1 mouse cellular context compared by ENCODE assay signal in the genomic region with DNA sequence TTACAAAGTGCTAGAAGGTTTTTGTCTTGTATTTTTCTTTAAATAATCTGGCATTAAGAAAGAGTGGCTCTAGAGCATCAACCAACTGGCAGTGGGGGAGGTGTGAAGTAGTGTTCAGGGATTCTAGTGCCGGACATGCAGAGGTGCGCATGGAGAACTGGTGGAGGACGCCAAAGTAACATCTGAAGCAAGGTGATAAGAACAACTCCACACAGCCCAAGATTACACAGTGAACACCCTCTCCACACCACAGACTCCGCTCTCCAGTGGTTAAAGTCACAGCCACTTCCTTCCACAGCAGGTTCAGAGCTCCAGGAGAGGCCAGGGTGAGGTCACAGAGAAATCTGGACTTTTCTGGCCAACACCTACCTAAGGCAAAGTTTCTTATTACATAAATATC.
TF ChIP-seq lines count a peak whose summit lies in the region.

No protein-coding gene starts in this region.

TF ChIP-seq in MEL, 35 proteins besides CTCF, POLR2A, EP300 and RAD21 (continued from another document):
- TF ChIP-seq TCF12 (IDR thresholded peaks at IDR 0.05; ENCODE audit: low read depth, low read length): peak; percentile 87
- no peak for TF ChIP-seq USF2 (IDR thresholded peaks at IDR 0.05; ENCODE audit: borderline replicate concordance in 1 of 2, insufficient read depth in 1 of 2, low read depth in 1 of 2, low read length in 2 of 2)
- no peak for TF ChIP-seq SIN3A (IDR thresholded peaks at IDR 0.05; ENCODE audit: low read length)
- no peak for TF ChIP-seq CHD1 (IDR thresholded peaks at IDR 0.05; ENCODE audit: low read depth, low read length)
- TF ChIP-seq HCFC1 (IDR thresholded peaks at IDR 0.05; ENCODE audit: low read depth, low read length): no peak
- TF ChIP-seq MYB (IDR thresholded peaks at IDR 0.05; ENCODE audit: low read depth, low read length): no peak
- 0 out of 2 replicates have a peak, but pooled peaks have one; percentile 45 for TF ChIP-seq MXI1 (IDR thresholded peaks at IDR 0.05; ENCODE audit: low read depth, low read length)
- no peak for TF ChIP-seq ZMIZ1 (IDR thresholded peaks at IDR 0.05; ENCODE audit: low read depth, low read length)
- no peak for TF ChIP-seq JUND (IDR thresholded peaks at IDR 0.05; ENCODE audit: low read depth, low read length)
